In the genomic region with DNA sequence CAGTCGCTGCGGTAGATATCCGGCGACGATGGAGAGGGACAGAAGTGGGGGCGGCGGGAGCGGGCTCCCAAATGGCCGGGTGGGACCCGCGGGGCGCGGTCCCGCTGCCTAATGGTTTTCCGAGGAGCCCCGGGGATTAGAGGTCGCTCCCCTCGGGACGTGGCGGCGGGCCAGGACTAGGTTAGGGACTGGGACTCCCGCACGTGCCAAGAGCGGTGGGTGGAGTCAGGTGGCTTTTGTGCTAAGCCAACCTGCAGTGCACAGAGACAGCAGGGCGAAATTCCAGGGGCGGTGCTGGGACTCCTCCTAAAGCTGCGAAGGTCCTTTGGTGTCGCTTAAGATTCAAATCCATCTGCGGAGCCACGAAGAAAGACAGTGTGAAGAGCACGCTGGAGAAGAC, we compare ENCODE assay signal across 7 mouse cellular contexts. TPM values are rescaled to one million over a fixed set of nuclear protein-coding genes. Genes with fewer than 3 reads are reported as not detected.
DNase-seq lines count a peak whose midpoint lies in the region; ATAC-seq and TF ChIP-seq lines count a peak whose summit lies in the region.

No protein-coding gene starts in this region.

- no peak for TF ChIP-seq CTCF in hindbrain, postnatal 0 days (IDR thresholded peaks at IDR 0.05; ENCODE audit: low read depth)

- peak; percentile 36 for DNase-seq in urinary bladder, adult 2 months (ENCODE audit: low spot score)
- DNase-seq in urinary bladder, adult 18-20 months (ENCODE audit: low spot score in 2 of 2) = no peak
- peak; percentile 72 for DNase-seq in forebrain, embryonic 11.5 days (ENCODE audit: low spot score)
- DNase-seq in hindbrain, postnatal 0 days (ENCODE audit: low spot score) = peak; percentile 29
- DNase-seq in layer of hippocampus, adult 9-11 months = no peak

- peak overlapping the region; percentile 56 for H3K4me2 ChIP-seq in forebrain, embryonic 11.5 days (ENCODE audit: low read depth, low read length, severe bottlenecking)
- peak overlapping the region; percentile 66 for H3K4me2 ChIP-seq in hindbrain, postnatal 0 days (ENCODE audit: low read depth, low read length)
- peak overlapping the region; percentile 53 for H3K4me2 ChIP-seq in liver, embryonic 12.5 days
- peak overlapping the region; percentile 78 for H3K4me2 ChIP-seq in neural tube, embryonic 15.5 days

- no peak for ATAC-seq in forebrain, embryonic 11.5 days (replicated peaks; ENCODE audit: low FRiP score)
- 0 out of 2 replicates have a peak, but pooled peaks have one; percentile 4 for ATAC-seq in hindbrain, postnatal 0 days
- no peak for ATAC-seq in liver, embryonic 12.5 days
- ATAC-seq in neural tube, embryonic 15.5 days (ENCODE audit: low FRiP score) = no peak

- peak overlapping the region; percentile 20; the same call in 1 of the 2 replicates for H3K4me3 ChIP-seq in forebrain, embryonic 11.5 days (ENCODE audit: low read depth, low read length)
- H3K4me3 ChIP-seq in hindbrain, postnatal 0 days (ENCODE audit: low read length) = peak overlapping the region; percentile 37
- H3K4me3 ChIP-seq in liver, embryonic 12.5 days = peak overlapping the region; percentile 22
- peak overlapping the region; percentile 40 for H3K4me3 ChIP-seq in neural tube, embryonic 15.5 days (replicated peaks)

- H3K27ac ChIP-seq in forebrain, embryonic 11.5 days (ENCODE audit: low read depth, low read length) = no peak overlapping the region
- no peak overlapping the region for H3K27ac ChIP-seq in hindbrain, postnatal 0 days
- H3K27ac ChIP-seq in liver, embryonic 12.5 days = no peak overlapping the region
- H3K27ac ChIP-seq in neural tube, embryonic 15.5 days (replicated peaks) = no peak overlapping the region

- under 1% methylated on average over 31 of the region's 31 CpGs for WGBS in forebrain, embryonic 11.5 days
- WGBS in hindbrain, postnatal 0 days = under 1% methylated on average over 31 of the region's 31 CpGs
- 3% methylated on average over 31 of the region's 31 CpGs for WGBS in liver, embryonic 12.5 days (ENCODE audit: insufficient replicate concordance)
- under 1% methylated on average over 31 of the region's 31 CpGs for WGBS in neural tube, embryonic 15.5 days

- peak overlapping the region; percentile 12; the same call in 1 of the 2 replicates for H3K9ac ChIP-seq in forebrain, embryonic 11.5 days (ENCODE audit: low read length)
- peak overlapping the region; percentile 52 for H3K9ac ChIP-seq in hindbrain, postnatal 0 days (replicated peaks; ENCODE audit: low read length)
- H3K9ac ChIP-seq in liver, embryonic 12.5 days = no peak overlapping the region
- H3K9ac ChIP-seq in neural tube, embryonic 15.5 days (replicated peaks) = peak overlapping the region; percentile 30

- no peaks in the 10 kb centered on the region for H3K36me3 ChIP-seq in forebrain, embryonic 11.5 days (ENCODE audit: control insufficient read depth, insufficient read depth, low read length)
- H3K36me3 ChIP-seq in hindbrain, postnatal 0 days (ENCODE audit: insufficient read depth, low read length) = no peaks in the 10 kb centered on the region
- no peaks in the 10 kb centered on the region for H3K36me3 ChIP-seq in liver, embryonic 12.5 days
- no peaks in the 10 kb centered on the region for H3K36me3 ChIP-seq in neural tube, embryonic 15.5 days

- peaks cover 10% of the 10 kb centered on the region for H3K4me1 ChIP-seq in forebrain, embryonic 11.5 days (replicated peaks; ENCODE audit: control insufficient read depth, insufficient read depth, low read length)
- H3K4me1 ChIP-seq in hindbrain, postnatal 0 days (ENCODE audit: insufficient read depth, low read length) = peaks cover 7% of the 10 kb centered on the region; the same call in 1 of the 2 replicates
- peaks cover 12% of the 10 kb centered on the region for H3K4me1 ChIP-seq in liver, embryonic 12.5 days
- H3K4me1 ChIP-seq in neural tube, embryonic 15.5 days = peaks cover 10% of the 10 kb centered on the region

- H3K27me3 ChIP-seq in forebrain, embryonic 11.5 days (ENCODE audit: control insufficient read depth, insufficient read depth, low read length) = peaks cover 31% of the 10 kb centered on the region
- peaks cover 17% of the 10 kb centered on the region for H3K27me3 ChIP-seq in hindbrain, postnatal 0 days (ENCODE audit: insufficient read depth, low read length)
- peaks cover 74% of the 10 kb centered on the region for H3K27me3 ChIP-seq in liver, embryonic 12.5 days (replicated peaks)
- peaks cover 46% of the 10 kb centered on the region for H3K27me3 ChIP-seq in neural tube, embryonic 15.5 days (replicated peaks)

- no peaks in the 10 kb centered on the region for H3K9me3 ChIP-seq in forebrain, embryonic 11.5 days (ENCODE audit: control insufficient read depth, low read length)
- H3K9me3 ChIP-seq in hindbrain, postnatal 0 days (ENCODE audit: low read length) = no peaks in the 10 kb centered on the region
- H3K9me3 ChIP-seq in liver, embryonic 12.5 days (replicated peaks) = no peaks in the 10 kb centered on the region
- no peaks in the 10 kb centered on the region for H3K9me3 ChIP-seq in neural tube, embryonic 15.5 days (replicated peaks)

RNA-seq across cellular contexts. Expression of gene Tac4, which starts 37.9 kb away (rescaled TPM):
- polyA plus RNA-seq in urinary bladder, adult 2 months (2012; rRNA removed) = 0.06 TPM in 1 of 2 replicates, not detected in the other
- polyA plus RNA-seq in forebrain, embryonic 11.5 days (2014; fragmentation: Nextera tagmentation; extraction: Ambion mirVana) = 0.29 TPM in 1 of 2 replicates, not detected in the other
- not detected in 2 replicates for total RNA-seq in hindbrain, postnatal 0 days (2014; rRNA removed)
- polyA plus RNA-seq in hindbrain, postnatal 0 days (2015; fragmentation: Nextera tagmentation; extraction: Ambion mirVana) = not detected in 2 replicates
- polyA plus RNA-seq in liver, embryonic 12.5 days (2016; fragmentation: Nextera tagmentation; extraction: Ambion mirVana) = 0.10 TPM in 1 of 2 replicates, not detected in the other
- 0.20 TPM in 1 of 2 replicates, not detected in the other for polyA plus RNA-seq in neural tube, embryonic 15.5 days (2015; fragmentation: Nextera tagmentation; extraction: Ambion mirVana)

Comparison
In these comparisons a context has a peak if more than half of its experiments do, and no peak if none do; other contexts are left out.
1. DNase-seq: peak in urinary bladder, adult 2 months (single experiment), forebrain, embryonic 11.5 days (single experiment) and hindbrain, postnatal 0 days (single experiment); none in urinary bladder, adult 18-20 months (0 of 2) and layer of hippocampus, adult 9-11 months (single experiment).
2. Peak in every context shown above with its lines, with median percentiles within 50 percentile points of each other: H3K4me2 ChIP-seq and H3K4me3 ChIP-seq.